Mouse (Mus musculus) frontal cortex, postnatal 25 days (tissue): ENCODE measurements around the gene Tmx1.

Experiments used
- DNase-seq, 2 experiments: peaks; one replicate each; pipeline ENCODE4 v3.0.0; 2022; ENCODE audit warnings: low spot score in 2 of 2

Gene Tmx1

DNA sequence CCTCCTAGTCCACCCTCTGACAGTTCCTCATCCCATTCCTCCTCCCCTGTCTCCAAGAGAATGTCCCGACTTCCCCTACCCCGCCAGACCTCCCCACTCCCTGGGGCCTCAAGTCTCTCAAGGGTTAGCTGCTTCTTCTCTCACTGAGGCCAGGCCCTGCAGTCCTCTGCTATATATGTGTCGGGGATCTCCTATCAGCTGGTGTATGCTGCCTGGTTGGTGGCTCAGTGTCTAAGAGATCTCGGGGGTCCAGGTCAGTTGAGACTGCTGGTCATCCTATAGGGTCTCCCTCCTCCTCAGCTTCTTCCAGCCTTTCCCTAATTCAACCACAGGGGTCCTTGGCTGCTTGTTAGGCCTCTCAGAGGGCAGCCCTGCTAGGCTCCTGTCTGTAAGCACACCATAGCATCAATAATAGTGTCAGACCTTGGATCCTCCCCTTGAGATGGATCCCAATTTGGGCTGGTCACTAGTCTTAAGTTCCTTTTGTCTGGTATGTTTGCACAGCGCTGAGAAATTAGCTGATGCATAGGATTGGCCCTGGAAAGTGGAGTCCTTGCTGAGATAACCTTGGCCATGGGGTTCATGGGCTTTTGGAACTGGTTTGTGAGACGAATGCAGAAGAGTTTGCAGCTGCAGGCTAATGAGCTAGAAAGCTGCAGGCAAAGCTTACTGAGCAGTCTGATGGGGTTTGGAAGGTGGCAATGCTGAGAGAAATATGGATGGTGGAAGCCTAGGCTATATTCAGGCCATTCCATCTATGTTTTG lies 34.0 kb downstream of the Tmx1 start:
- DNase-seq: no peak

DNA sequence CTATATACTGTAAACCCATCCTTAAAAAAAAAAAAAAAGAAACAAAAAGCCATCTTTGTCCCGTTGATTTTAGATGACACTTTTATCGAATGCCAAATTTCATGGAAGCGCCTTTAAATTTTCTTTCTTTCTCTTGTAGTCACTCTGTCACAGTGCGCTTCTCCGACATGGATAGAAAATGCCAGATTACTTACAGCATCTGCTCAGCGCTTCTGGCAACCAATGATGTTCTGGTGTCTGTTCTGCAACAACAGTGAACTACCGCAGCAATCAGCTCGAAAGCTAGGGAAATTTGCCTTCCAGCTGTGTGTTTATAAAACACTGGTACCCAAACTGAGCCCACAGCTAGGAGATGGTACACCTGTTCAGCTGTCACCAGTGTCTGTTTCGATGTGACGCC lies 39.5 kb downstream of the Tmx1 start:
- DNase-seq: no peak

- no peak for DNase-seq
These were observed 41.8 kb downstream of the Tmx1 start for GRCm38 (mm10) chr12:70494494-70495281.

DNA sequence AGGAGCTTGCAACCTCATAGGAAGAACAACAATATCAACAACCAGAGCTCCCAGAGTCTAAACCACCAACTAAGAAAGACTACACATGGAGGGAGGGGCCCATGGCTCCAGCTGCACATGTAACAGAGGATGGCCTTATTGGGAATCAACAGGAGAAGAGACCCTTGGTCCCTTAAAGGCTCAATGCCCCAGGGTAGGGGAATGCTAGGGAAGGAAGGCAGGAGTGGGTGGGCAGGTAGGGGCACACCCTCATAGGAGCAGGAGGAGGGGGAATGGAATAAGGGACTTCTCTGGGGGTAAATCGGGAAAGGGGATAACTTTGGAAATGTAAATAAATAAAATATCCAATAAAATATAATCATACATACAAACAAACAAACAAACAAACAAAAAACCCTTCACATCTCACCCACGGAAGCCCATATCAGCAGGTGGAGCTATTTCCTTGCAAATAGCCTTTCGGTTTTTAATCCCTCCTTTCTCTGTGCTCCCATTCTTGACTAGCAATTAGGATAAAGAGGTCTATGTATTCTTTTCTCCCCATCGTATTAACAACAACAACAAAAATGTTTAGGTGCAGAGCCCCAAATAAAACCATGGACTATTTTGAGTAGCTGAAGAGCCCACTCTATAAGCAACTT lies 42.5 kb downstream of the Tmx1 start:
- DNase-seq: no peak

DNA sequence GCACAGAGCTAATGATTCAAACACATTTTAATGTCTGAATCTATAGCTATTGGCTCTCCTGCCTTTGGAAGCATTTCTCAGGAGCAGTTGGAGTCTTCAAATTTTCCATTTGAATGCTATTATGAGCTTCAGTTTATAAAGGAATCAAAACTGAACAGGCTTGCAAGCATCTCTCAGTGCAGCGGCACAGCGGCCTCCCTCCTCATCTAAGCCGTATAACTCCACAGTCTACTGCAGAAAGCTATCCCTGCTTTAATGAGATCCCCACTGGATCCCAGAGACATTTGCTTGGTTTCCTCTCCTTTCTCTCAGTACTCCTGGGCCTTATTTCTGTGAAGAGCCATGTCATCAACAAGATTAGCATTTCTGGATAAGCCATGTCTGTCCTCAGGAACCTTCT lies 45.2 kb downstream of the Tmx1 start:
- no peak for DNase-seq

DNA sequence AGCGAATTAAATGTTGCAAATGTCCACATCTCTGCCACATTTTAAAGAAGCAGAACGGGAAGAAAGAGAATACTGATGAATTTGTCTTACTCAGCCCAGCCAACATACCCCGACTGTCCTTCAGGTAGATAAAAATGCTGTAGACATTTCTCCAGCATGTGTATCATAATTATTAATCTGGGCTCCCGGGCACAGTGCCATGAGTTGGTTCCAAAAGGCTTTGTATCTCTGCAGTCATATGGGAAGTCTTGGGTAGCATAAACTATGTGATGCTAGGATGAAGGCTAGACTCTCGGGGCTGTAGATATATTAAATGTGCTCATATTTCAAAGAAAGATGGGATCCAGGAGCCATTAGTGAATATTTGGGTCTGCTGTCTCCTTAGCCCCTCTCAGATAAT lies 53.1 kb downstream of the Tmx1 start:
- no peak for DNase-seq

DNA sequence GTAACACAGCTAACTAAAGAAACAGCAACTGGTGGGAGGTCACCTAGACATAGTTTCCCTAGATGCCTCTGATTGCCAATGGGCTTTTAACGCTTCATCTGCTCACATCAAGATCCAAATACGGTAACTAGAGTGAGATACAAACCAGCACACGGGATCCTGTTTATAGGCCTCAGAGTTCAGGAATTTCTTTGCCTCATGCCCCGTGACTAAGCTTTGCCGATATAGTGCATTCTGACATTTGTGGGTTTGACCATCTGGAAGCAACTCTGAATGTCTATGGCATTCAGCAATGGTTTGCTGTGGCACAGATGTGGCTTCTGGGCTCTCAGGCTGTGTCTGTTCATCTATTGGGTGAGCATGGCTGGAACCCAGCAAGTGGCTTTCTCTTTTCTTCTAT lies 59.1 kb downstream of the Tmx1 start:
- DNase-seq: no peak

- DNase-seq: no peak
These were observed 59.5 kb downstream of the Tmx1 start for GRCm38 (mm10) chr12:70512431-70512830.
